Mouse (Mus musculus) neural tube, embryonic 15.5 days (tissue): ENCODE results near the gene Bcat2. TPM values are rescaled to one million over a fixed set of nuclear protein-coding genes. Genes with fewer than 3 reads are reported as not detected.
"Not testable (repeated sequence)": the region's sequence is repeated elsewhere in the genome, so short reads cannot be mapped to it uniquely, and the experiment has no call there.

Experiments
- ATAC-seq: fragments of 200-750 bp; cut with Nextera tagmentation; 2 replicates; pipeline ENCODE4 v1.8.0; 2017; ENCODE audit warnings: mild to moderate bottlenecking, moderate TSS enrichment, moderate library complexity; ENCODE audit not compliant: low FRiP score
- H3K27ac ChIP-seq: fragments of 300-500 bp; sonication (generic); replicated peaks from 2 replicates; pipeline ENCODE4 v1.5.1; 2015; ENCODE audit warnings: mild to moderate bottlenecking, inconsistent platforms
- H3K27me3 ChIP-seq: fragments of 300-500 bp; sonication (generic); replicated peaks from 2 replicates; pipeline ENCODE4 v1.6.1; 2015; ENCODE audit warnings: inconsistent platforms
- H3K36me3 ChIP-seq: fragments of 300-500 bp; sonication (generic); 2 replicates; pipeline ENCODE4 v1.6.1; 2015; ENCODE audit warnings: inconsistent platforms
- H3K4me1 ChIP-seq: fragments of 300-500 bp; sonication (generic); 2 replicates; pipeline ENCODE4 v1.6.1; 2015; ENCODE audit warnings: inconsistent platforms
- H3K4me2 ChIP-seq: fragments of 300-500 bp; sonication (generic); 2 replicates; pipeline ENCODE4 v1.6.1; 2015; ENCODE audit warnings: inconsistent platforms, mild to moderate bottlenecking, moderate library complexity
- H3K4me3 ChIP-seq: fragments of 300-500 bp; sonication (generic); replicated peaks from 2 replicates; pipeline ENCODE4 v1.5.1; 2015; ENCODE audit warnings: mild to moderate bottlenecking, inconsistent platforms
- H3K9ac ChIP-seq: fragments of 300-500 bp; sonication (generic); replicated peaks from 2 replicates; pipeline ENCODE4 v1.6.1; 2015; ENCODE audit warnings: mild to moderate bottlenecking, inconsistent platforms
- H3K9me3 ChIP-seq: fragments of 300-500 bp; sonication (generic); replicated peaks from 2 replicates; pipeline ENCODE4 v1.6.1; 2016; ENCODE audit warnings: inconsistent platforms
- WGBS: fragments of 180-500 bp; shearing (Covaris S2); methylation state at CpG from one replicate; pipeline ENCODE4 v1.1.7; 2015; ENCODE audit warnings: mixed read lengths; 5-methylcytosine and 5-hydroxymethylcytosine counted together
- polyA plus RNA-seq: library from polyadenylated mRNA; unstranded; fragments of >200 nt; fragmentation: Nextera tagmentation; extraction: Ambion mirVana; gene quantifications from 2 replicates; pipeline ENCODE4 v1.2.1, GENCODE M21; 2015

Bcat2 gene
- polyA plus RNA-seq: 25.4 and 31.9 TPM in 2 replicates

GRCm38 (mm10) chr7:45570103-45570741 lies at the start of gene Bcat2:
Gene Bcat2, plus strand, starts transcription at chr7:45570153.
- Histone ChIP-seq H3K4me3 (peak within 1 kb of the TSS; percentile 71), H3K9me3 (no peaks in the 10 kb centered on the region), H3K36me3 (no peaks in the 10 kb centered on the region), H3K27me3 (no peaks in the 10 kb centered on the region), H3K4me1 (peaks cover 39% of the 10 kb centered on the region), H3K9ac (peak within 1 kb of the TSS; percentile 88), H3K27ac (peak within 1 kb of the TSS; percentile 88), H3K4me2 (peak within 1 kb of the TSS; percentile 81)
- WGBS: under 1% methylated on average over 42 of the region's 42 CpGs
- ATAC-seq: peak; percentile 71

GRCm38 (mm10) chr7:45520605-45521004 lies 49.3 kb upstream of the Bcat2 start:
- H3K36me3 ChIP-seq: no peaks in the 10 kb centered on the region
- no peak overlapping the region for H3K27ac ChIP-seq
- 95% methylated on average over 7 of the region's 7 CpGs for WGBS
- H3K27me3 ChIP-seq: no peaks in the 10 kb centered on the region
- H3K9ac ChIP-seq: no peak overlapping the region
- no peak overlapping the region for H3K4me2 ChIP-seq
- H3K4me3 ChIP-seq: no peak overlapping the region
- no peak for ATAC-seq
- peaks cover 33% of the 10 kb centered on the region for H3K4me1 ChIP-seq
- H3K9me3 ChIP-seq: no peaks in the 10 kb centered on the region

- H3K27ac ChIP-seq: peak overlapping the region; percentile 85
- H3K4me1 ChIP-seq: peaks cover 40% of the 10 kb centered on the region
- no peaks in the 10 kb centered on the region for H3K9me3 ChIP-seq
- H3K4me2 ChIP-seq: peak overlapping the region; percentile 61
- H3K36me3 ChIP-seq: no peaks in the 10 kb centered on the region
- ATAC-seq: peak; percentile 74
- under 1% methylated on average over 28 of the region's 28 CpGs for WGBS
- no peaks in the 10 kb centered on the region for H3K27me3 ChIP-seq
- H3K4me3 ChIP-seq: peak overlapping the region; percentile 49
- H3K9ac ChIP-seq: peak overlapping the region; percentile 50
These were observed 48.2 kb upstream of the Bcat2 start for GRCm38 (mm10) chr7:45521728-45522184.

GRCm38 (mm10) chr7:45522194-45522752 lies 47.7 kb upstream of the Bcat2 start:
- Histone ChIP-seq H3K4me3 (peak overlapping the region; percentile 49), H3K4me1 (peaks cover 42% of the 10 kb centered on the region), H3K36me3 (no peaks in the 10 kb centered on the region), H3K27me3 (no peaks in the 10 kb centered on the region), H3K27ac (peak overlapping the region; percentile 85; the same call in 1 of the 2 replicates), H3K4me2 (peak overlapping the region; percentile 61), H3K9me3 (no peaks in the 10 kb centered on the region), H3K9ac (peak overlapping the region; percentile 50)
- ATAC-seq: no peak
- WGBS: 55% methylated on average over 16 of the region's 16 CpGs

DNA sequence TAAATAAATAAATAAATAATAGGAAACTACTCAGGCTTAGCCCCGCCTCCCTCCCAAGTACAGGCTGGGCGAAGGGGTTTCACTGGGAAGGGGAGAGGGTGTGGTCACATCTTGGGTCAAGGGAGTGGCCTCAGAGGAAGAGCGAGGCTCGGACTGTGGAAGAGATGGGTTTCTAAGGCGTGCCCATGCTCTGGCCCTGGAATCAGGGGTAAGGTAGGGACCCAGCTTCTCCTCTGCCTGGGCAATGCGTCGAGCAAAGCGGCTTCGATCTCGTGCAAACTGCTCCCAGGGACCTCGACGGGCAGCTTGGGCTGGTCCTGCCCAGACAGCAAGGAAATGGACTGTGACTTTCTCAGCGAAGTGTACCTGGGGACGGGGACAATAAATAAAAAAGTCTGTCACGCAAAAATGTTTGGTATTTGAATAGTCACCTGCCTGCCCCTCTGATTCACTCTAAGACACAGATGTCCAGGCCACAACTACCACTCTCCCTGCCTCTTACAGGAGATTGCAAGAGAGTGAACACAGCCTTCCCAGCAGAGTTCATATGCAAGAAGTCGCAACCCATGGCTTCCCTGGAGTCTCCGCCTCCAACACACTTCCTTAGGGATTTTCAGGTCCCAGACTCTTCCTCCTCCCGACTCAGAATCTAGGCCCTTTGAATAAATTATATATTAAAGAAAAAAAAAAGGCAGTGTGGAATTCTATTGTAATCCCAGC lies 46.8 kb upstream of the Bcat2 start:
- Histone ChIP-seq H3K9ac (no peak overlapping the region), H3K36me3 (no peaks in the 10 kb centered on the region), H3K27ac (no peak overlapping the region), H3K27me3 (no peaks in the 10 kb centered on the region), H3K4me3 (no peak overlapping the region), H3K4me2 (peak overlapping the region; percentile 31), H3K9me3 (no peaks in the 10 kb centered on the region), H3K4me1 (peaks cover 42% of the 10 kb centered on the region)
- no peak for ATAC-seq
- 72% methylated on average over 18 of the region's 18 CpGs for WGBS

GRCm38 (mm10) chr7:45523678-45524170 lies 46.2 kb upstream of the Bcat2 start:
- 87% methylated on average over 13 of the region's 13 CpGs for WGBS
- ATAC-seq: no peak
- peaks cover 42% of the 10 kb centered on the region for H3K4me1 ChIP-seq
- H3K27me3 ChIP-seq: no peaks in the 10 kb centered on the region
- H3K27ac ChIP-seq: no peak overlapping the region
- H3K4me3 ChIP-seq: no peak overlapping the region
- H3K36me3 ChIP-seq: no peaks in the 10 kb centered on the region
- no peak overlapping the region for H3K9ac ChIP-seq
- H3K4me2 ChIP-seq: peak overlapping the region; percentile 31
- H3K9me3 ChIP-seq: no peaks in the 10 kb centered on the region

DNA sequence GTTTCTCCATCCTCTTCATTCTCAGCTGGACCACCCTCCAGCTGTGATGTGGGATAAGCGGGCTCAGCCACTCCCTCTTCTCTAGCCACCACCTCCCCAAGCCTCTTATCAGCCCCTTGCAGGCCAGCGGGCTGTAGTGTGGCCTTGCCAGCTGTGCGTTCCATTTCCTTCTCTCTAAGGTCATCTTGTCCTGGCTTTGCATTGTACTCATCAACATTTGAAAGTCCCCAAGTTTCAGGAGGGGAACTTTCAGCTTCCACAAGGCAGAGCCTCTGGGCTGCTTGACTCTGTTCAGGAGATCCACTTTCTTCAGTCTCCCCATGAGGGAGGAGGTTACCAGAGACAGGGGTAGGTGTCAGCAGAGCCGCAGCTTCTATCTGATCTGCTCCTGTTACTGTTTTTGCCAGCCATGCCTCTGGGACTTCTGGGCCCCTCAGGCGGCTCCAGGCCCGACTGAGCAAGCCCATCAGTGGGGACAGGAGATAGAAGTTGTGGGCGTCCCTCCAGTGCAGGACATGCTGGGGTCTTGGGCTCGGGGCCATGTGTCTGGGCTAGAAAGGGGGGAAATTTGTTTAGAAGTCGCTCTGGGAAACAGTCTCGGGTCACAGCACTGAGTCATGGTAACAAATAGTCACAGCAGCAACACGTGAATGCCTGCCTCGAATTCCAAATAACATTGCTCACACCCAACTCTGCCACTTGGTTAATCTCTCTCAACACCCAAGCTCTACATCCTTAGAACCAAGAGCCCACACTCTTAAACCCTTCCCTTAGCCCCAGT lies 44.9 kb upstream of the Bcat2 start:
- WGBS: 40% methylated on average over 12 of the region's 12 CpGs
- peak; percentile 6; the same call in 1 of the 2 replicates for ATAC-seq

GRCm38 (mm10) chr7:45525809-45526473 lies 44.0 kb upstream of the Bcat2 start, which contains the start of the genes Ppp1r15a and Plekha4:
Gene Ppp1r15a, minus strand, starts transcription at chr7:45526268.
Gene Plekha4, plus strand, starts transcription at chr7:45526330.
- H3K27ac ChIP-seq: peak within 1 kb of the TSS; percentile 91
- ATAC-seq: peak; percentile 86

More for the DNA sequence above, 44.9 kb upstream of the Bcat2 start:
- H3K27ac ChIP-seq: peak overlapping the region; percentile 91
- H3K9ac ChIP-seq: peak overlapping the region; percentile 93
- H3K27me3 ChIP-seq: no peaks in the 10 kb centered on the region
- no peaks in the 10 kb centered on the region for H3K9me3 ChIP-seq
- peaks cover 42% of the 10 kb centered on the region for H3K4me1 ChIP-seq
- H3K4me2 ChIP-seq: peak overlapping the region; percentile 82
- H3K4me3 ChIP-seq: peak overlapping the region; percentile 72
- H3K36me3 ChIP-seq: no peaks in the 10 kb centered on the region

GRCm38 (mm10) chr7:45526474-45527120 lies 43.4 kb upstream of the Bcat2 start:
- Histone ChIP-seq H3K36me3 (no peaks in the 10 kb centered on the region), H3K4me1 (peaks cover 37% of the 10 kb centered on the region), H3K4me2 (peak overlapping the region; percentile 82), H3K9ac (peak overlapping the region; percentile 93), H3K27me3 (no peaks in the 10 kb centered on the region), H3K9me3 (no peaks in the 10 kb centered on the region), H3K4me3 (peak overlapping the region; percentile 72), H3K27ac (peak overlapping the region; percentile 91)
- ATAC-seq: no peak; the same call in 1 of the 2 replicates
- 26% methylated on average over 7 of the region's 7 CpGs for WGBS

More at GRCm38 (mm10) chr7:45525809-45526473, 44.0 kb upstream of the Bcat2 start, which contains the start of the genes Ppp1r15a and Plekha4:
- Histone ChIP-seq H3K4me3 (peak within 1 kb of the TSS; percentile 72), H3K4me2 (peak within 1 kb of the TSS; percentile 82), H3K9me3 (no peaks in the 10 kb centered on the region), H3K9ac (peak within 1 kb of the TSS; percentile 93), H3K27me3 (no peaks in the 10 kb centered on the region), H3K36me3 (no peaks in the 10 kb centered on the region), H3K4me1 (peaks cover 42% of the 10 kb centered on the region)
- under 1% methylated on average over 54 of the region's 54 CpGs for WGBS

DNA sequence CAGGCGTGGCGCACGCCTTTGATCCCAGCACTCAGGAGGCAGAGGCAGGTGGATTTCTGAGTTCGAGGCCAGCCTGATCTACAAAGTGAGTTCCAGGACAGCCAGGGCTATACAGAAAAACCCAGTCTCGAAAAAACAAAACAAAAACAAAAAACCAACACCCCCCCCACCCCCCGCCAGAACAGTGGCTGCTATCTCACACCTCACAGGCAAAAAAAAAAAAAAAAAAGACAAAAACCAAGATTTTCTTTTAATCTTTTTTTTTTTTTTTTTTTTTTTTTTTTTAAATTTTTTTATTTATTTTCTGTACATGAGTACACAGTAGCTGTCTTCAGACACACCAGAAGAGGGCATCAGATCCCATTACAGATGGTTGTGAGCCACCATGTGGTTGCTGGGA lies 42.8 kb upstream of the Bcat2 start:
- not testable (repeated sequence) for H3K36me3 ChIP-seq, H3K4me2 ChIP-seq, H3K27me3 ChIP-seq, H3K27ac ChIP-seq, H3K9ac ChIP-seq, H3K4me3 ChIP-seq, ATAC-seq, H3K9me3 ChIP-seq
- WGBS: 94% methylated on average over 6 of the region's 6 CpGs
- H3K4me1 ChIP-seq: peaks cover 34% of the 10 kb centered on the region
